Mouse (Mus musculus) layer of hippocampus, adult 18-20 months (tissue): ENCODE measurements at regions not wholly inside any gene's neighbourhood (a gene's known extent, or its start where the extent isn't known, plus 50 kb on each side); places are given as distances from the start of the nearest gene placed in this dataset.

Experiments
- DNase-seq, 2 experiments: peaks; one replicate each; pipeline ENCODE4 v3.0.0; 2022; ENCODE audit warnings: low spot score in 2 of 2

DNA sequence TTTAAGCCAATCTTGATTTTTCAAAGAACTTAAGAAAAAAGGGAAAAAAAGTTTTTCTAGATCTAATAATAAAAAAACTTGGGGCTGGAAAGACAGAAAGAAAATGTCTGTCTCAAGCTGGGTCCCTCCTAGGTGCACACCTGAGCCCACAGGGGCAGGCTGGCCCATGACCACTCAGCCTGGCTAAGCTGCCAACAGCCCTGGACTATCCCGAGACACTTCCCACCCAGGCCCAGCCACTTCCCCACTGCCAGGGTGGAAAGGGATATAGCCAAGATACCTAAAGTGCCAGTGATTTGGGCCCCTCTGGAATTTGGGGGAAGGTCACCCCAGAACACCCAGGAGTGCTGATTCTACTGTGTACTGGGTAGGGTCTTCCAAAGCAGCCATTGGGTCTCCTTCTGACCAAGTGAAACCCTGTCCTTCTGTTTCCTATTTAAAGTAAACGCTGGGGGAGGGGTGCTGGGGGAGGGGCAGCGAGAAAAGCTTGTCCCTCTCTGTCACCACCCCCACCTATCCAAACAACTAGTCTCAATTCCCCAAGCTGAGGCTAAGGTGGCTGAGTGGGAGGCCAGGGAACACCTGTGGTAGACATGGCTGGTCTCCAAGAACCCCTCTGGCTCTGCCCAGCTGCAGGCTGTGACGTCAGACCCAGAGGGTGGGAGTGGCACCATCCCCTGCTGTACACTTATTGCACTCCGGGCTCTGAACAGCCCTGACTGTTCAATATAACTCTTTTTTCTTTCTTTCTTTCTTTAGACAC lies 62.6 kb downstream of the Mcfd2 start:
- DNase-seq: no peak

DNA sequence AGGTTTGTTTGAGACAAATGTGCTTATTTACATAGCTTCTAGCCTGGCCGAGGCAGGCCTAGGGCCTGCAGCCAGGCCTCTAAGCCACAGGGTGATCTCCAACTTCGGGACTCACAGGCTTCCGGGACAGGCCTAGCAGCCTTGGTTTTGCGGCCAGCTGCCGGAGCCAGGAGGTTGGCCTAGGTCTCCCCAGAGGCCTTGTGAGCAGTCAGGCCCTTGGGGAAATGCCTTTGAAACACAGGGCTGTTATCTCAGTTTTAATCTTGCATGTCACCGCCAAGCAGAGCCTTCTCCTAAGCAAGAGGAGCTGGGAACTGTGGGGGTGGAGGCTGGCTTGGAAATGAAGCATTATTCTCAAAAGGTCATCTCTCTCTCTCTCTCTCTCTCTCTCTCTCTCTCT lies 63.2 kb downstream of the Mcfd2 start:
- peak in 1 of 2 experiments; percentile 4 for DNase-seq

DNA sequence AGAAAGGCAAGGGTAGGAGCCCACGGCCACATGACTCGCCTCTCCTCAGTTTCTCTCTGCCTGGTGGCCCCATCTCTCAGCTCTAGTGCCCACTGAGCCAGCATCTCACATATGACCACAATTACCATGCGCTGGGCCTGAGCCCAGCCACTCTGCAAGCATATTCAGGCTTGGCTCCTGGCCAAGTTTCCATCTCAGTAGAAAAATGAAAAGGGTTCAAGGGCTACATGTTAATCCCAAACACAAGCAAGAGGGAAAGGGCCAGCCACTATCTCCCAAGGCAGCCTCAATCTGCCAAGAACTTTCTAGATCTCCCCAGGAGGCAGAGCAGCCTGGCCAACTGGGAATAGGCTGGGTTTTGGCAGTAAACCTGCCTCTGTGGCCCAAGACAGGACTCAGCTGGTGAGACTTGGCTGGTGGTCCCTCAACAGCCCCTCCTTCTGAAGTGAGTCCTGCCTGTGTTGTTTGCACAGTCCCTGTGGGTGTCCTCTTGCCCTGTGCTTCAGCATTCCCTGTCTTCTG lies 65.0 kb downstream of the Mcfd2 start:
- DNase-seq: peak in 1 of 2 experiments; percentile 9

DNA sequence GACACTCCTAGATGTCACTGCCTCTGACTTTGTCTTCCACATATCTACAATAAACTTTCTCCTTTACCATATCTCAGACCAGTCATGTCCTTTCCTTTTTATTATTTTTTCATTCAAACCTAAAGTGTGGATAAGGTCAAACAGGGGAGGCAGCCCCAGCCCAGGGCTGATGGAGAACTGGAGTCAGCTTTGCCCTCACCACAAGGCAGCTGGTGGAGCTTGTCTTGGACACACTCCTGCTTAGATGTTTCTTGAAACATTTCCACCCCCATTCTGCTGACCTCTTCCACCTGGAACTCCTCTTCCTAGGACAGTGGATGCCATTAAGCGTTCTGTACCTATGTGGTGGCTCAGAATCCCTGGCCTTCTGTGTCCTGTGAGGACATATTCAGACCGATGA lies 65.6 kb downstream of the Mcfd2 start:
- DNase-seq: no peak

DNA sequence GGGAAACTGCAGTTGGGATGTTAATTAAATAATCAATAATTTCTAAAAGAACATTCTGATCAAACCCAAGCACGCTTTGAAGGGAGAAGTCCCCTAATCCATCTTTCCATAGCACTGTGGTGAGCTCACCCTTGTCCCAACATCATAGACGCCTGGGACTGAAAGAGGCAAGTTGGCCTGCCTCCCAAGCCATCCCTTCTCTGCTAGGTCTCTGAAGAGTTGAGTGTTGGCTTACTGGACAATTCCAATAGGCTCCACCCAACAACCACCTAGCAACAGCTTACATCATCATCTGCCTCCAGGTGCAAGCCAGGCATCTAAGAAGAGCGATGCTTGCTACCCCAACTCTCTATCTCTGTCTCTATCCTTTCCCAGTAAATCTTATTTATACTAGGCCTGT lies 66.6 kb downstream of the Mcfd2 start:
- no peak for DNase-seq

DNA sequence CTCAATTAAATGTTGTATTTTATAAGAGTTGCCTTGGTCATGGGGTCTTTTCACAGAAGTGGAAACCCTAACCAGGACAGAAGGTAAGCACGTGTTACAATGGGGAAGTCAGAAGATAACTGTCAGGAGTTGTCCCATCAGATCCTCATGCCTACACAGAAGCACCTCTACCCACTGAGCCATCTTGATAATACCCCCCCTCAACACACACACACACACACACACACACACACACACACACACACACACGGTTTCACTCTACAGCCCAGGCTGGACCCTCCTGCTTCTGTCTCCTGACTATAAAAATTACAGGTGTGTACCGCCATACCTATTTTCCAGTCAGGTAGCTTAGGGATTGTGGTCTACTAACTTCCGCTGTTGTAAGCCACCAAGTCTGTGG lies 68.3 kb downstream of the Mcfd2 start:
- DNase-seq: no peak

DNA sequence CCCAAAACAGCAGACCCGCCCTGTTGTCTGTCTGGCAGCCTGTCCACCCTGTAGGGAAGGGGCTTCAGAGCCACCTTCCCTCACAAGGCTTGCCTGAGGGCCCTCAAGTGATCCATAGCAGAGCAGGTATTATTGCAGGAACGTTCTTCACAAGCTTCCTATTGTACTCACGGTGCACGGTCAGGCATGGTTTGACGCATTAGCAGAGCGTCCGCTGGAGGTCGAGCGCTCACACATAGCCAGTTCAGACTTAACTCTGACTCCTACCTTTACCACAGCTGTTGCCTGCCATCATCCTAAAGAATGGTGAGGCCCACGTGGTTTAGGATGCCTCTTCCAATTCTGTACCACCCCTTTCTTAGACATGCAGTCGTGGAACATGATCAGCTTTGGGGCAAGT lies 71.1 kb downstream of the Mcfd2 start:
- DNase-seq: no peak

DNA sequence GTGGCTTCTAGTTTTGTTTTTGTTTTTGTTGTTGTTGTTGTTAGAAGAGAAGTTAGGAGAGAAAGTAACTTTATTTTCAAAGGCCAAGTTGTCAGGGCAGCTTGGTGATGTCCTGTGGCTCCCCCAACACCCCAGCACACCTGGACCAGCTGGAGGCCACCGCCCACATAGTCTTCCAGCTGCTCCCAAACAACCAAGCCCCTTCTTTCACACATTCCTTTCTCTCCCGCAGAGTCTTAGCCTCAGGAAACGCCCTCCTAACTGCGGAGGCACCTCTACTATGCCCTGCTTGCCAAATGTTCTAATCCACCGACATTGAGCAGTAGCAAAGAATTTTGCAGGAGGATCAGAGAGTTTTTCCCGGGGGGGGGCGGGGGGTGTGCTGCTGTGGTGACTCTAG lies 72.3 kb downstream of the Mcfd2 start:
- no peak for DNase-seq

DNA sequence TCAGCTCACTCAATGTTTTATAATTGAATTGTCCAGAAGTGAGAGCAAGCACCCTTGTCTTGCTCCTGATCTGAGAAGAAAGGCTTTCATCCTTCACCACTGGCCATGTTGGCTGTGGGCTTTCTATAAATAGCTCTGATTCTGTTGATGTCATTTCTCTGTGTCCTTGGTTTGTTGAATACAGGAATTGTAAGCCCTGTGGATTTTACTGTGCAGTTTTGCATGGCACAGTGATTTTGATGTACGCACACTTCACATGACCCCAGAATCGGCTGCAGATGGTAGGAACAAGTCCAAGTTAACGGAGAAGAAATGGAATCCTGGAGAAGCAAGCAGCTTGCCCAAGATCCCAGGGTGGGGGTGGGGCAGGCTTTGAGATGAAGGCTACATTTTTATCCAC lies 76.1 kb downstream of the Mcfd2 start:
- no peak for DNase-seq
